Mouse (Mus musculus) CH12.LX (cell line): ENCODE results near the gene Brd4.

Source experiments
- CHD2 ChIP-seq: IDR thresholded peaks from 2 replicates; pipeline ENCODE4 v1.6.1; 2011; ENCODE audit warnings: low read length, improper control_type of control experiment
- CTCF ChIP-seq, 2 experiments: IDR thresholded peaks in 1 of 2; conservative IDR thresholded peaks in 1 of 2; 2 replicates each; pipeline ENCODE4 v1.5.1; 2011 to 2012; ENCODE audit warnings: low read depth in 2 of 2, low read length in 2 of 2, improper control_type of control experiment in 1 of 2, inconsistent platforms in 1 of 2, mild to moderate bottlenecking in 1 of 2, moderate library complexity in 1 of 2
- ELF1 ChIP-seq: IDR thresholded peaks from 2 replicates; pipeline ENCODE4 v1.6.1; 2014; ENCODE audit warnings: low read depth, mild to moderate bottlenecking, inconsistent platforms, low read length, improper control_type of control experiment
- MEF2A ChIP-seq: IDR thresholded peaks from 2 replicates; pipeline ENCODE4 v1.6.1; 2014; ENCODE audit warnings: low read depth, mild to moderate bottlenecking, inconsistent platforms, low read length, improper control_type of control experiment, borderline replicate concordance
- NRF1 ChIP-seq: IDR thresholded peaks from 2 replicates; pipeline ENCODE4 v1.6.1; 2014; ENCODE audit warnings: low read depth, mild to moderate bottlenecking, inconsistent platforms, low read length, improper control_type of control experiment, moderate library complexity
- POLR2A ChIP-seq: IDR thresholded peaks from 2 replicates; pipeline ENCODE4 v1.6.1; 2011; ENCODE audit warnings: low read depth, mild to moderate bottlenecking, improper control_type of control experiment, low read length
- RAD21 ChIP-seq: IDR thresholded peaks from 2 replicates; pipeline ENCODE4 v1.6.1; 2011; ENCODE audit warnings: low read depth, mild to moderate bottlenecking, low read length, improper control_type of control experiment, moderate library complexity
- TCF12 ChIP-seq: IDR thresholded peaks from 2 replicates; pipeline ENCODE4 v1.6.1; 2014; ENCODE audit warnings: low read depth, mild to moderate bottlenecking, inconsistent platforms, low read length, improper control_type of control experiment
- USF1 ChIP-seq: IDR thresholded peaks from 2 replicates; pipeline ENCODE4 v1.6.1; 2014; ENCODE audit warnings: low read depth, mild to moderate bottlenecking, inconsistent platforms, low read length, improper control_type of control experiment
- ZKSCAN1 ChIP-seq: IDR thresholded peaks from 2 replicates; pipeline ENCODE4 v1.6.1; 2012; ENCODE audit warnings: low read depth, inconsistent platforms, low read length, improper control_type of control experiment, borderline replicate concordance

DNA sequence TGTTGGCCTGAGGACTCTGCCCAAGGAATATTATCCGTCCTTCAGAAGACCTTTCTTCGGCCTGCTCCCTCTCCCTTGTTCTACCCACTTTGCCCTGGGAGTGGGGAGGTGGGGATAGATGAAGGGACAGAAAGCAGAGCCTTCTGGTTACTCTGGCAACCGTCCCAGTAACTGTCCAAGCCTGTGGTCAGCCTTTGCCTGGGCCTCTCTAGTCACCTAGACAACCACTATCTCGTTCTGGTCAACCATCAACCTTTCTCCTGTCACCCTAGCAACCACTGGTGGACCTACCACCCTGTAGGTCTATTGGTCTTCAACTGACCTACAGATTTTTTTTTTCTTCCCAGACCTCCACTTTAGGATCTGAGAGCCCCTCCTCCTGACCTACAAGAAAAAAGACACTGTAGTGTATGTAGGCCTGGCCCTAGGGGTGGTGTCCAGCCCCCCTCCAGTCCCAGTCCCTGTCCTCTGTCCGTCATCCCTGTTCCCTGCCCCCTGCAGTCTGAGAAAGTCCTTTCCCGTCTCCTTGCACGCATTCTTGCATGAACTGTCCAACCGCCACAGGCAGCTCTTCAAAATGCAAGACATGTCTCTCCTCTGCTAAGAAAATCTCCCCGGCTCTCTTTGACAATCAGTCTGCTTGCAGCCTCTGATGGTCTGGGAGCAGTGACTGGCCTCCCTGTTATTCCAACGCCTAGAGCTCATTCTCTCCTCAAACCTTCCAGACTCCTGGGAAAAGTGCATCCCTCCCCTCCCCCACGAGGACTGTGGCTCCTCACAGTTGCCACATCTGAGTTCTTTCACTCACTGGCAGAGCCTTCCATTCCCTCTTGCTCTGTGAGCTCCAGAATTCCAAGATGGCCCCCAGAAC lies 104.7 kb downstream of the Brd4 start:
- no peak for TF ChIP-seq CTCF (conservative IDR thresholded peaks at IDR 0.05 in 1 of 2, IDR thresholded peaks at IDR 0.05 in 1 of 2; ENCODE audit: low read depth in 2 of 2, low read length in 2 of 2)
- TF ChIP-seq ZKSCAN1, result no peak
- no peak for TF ChIP-seq USF1
- TF ChIP-seq POLR2A, result no peak
- TF ChIP-seq MEF2A, result no peak
- TF ChIP-seq CHD2, result no peak
- no peak for TF ChIP-seq TCF12
- no peak for TF ChIP-seq NRF1
- TF ChIP-seq ELF1, result no peak
- TF ChIP-seq RAD21, result no peak
